Mouse (Mus musculus) limb, embryonic 14.5 days (tissue): ENCODE data around the gene Xkr8. TPM values are rescaled to one million over a fixed set of nuclear protein-coding genes. Genes with fewer than 3 reads are reported as not detected.

Source experiments
- ATAC-seq: fragments of 200-750 bp; cut with Nextera tagmentation; 2 replicates; pipeline ENCODE4 v1.8.0; 2017; ENCODE audit warnings: low read depth, moderate number of reproducible peaks, moderate TSS enrichment; ENCODE audit not compliant: low FRiP score
- DNase-seq: peaks from one replicate; pipeline ENCODE4 v3.0.0-alpha.2; 2015; ENCODE audit warnings: low spot score
- H3K27ac ChIP-seq: fragments of 300-500 bp; sonication (generic); replicated peaks from 2 replicates; pipeline ENCODE4 v1.5.1; 2014; ENCODE audit warnings: low read depth, mild to moderate bottlenecking, low read length, moderate library complexity, mixed read lengths
- H3K27me3 ChIP-seq: fragments of 300-500 bp; sonication (generic); 2 replicates; pipeline ENCODE4 v1.6.1; 2014; ENCODE audit warnings: low read length, mixed read lengths; ENCODE audit not compliant: control insufficient read depth, insufficient read depth
- H3K36me3 ChIP-seq: fragments of 300-500 bp; sonication (generic); 2 replicates; pipeline ENCODE4 v1.6.1; 2014; ENCODE audit warnings: mild to moderate bottlenecking, low read length, moderate library complexity, mixed read lengths; ENCODE audit not compliant: control insufficient read depth, insufficient read depth
- H3K4me1 ChIP-seq: fragments of 300-500 bp; sonication (generic); 2 replicates; pipeline ENCODE4 v1.6.1; 2014; ENCODE audit warnings: antibody characterized with exemption, low read length, mixed read lengths; ENCODE audit not compliant: control insufficient read depth, insufficient read depth
- H3K4me2 ChIP-seq: fragments of 300-500 bp; sonication (generic); replicated peaks from 2 replicates; pipeline ENCODE4 v1.6.1; 2014; ENCODE audit warnings: low read depth, mild to moderate bottlenecking, low read length, moderate library complexity; ENCODE audit not compliant: severe bottlenecking
- H3K4me3 ChIP-seq: fragments of 300-500 bp; sonication (generic); replicated peaks from 2 replicates; pipeline ENCODE4 v1.5.1; 2014; ENCODE audit warnings: low read length
- H3K9ac ChIP-seq: fragments of 300-500 bp; sonication (generic); 2 replicates; pipeline ENCODE4 v1.6.1; 2014; ENCODE audit warnings: mild to moderate bottlenecking, low read depth, low read length, moderate library complexity; ENCODE audit not compliant: severe bottlenecking
- H3K9me3 ChIP-seq: fragments of 300-500 bp; sonication (generic); 2 replicates; pipeline ENCODE4 v1.6.1; 2016; ENCODE audit warnings: low read length; ENCODE audit not compliant: control insufficient read depth
- POLR2A ChIP-seq: fragments of 200-500 bp; IDR thresholded peaks from 2 replicates; pipeline ENCODE4 v1.8.0; 2012; ENCODE audit warnings: inconsistent platforms, mild to moderate bottlenecking, moderate library complexity, borderline replicate concordance; ENCODE audit not compliant: insufficient read depth, insufficient read length; ENCODE audit errors: extremely low read depth
- WGBS: fragments of 180-500 bp; shearing (Covaris S2); extraction: QIAGEN DNeasy Blood & Tissue Kit; methylation state at CpG from one replicate; pipeline ENCODE4 v1.1.7; 2014; 5-methylcytosine and 5-hydroxymethylcytosine counted together
- polyA plus RNA-seq, 2 experiments: library from polyadenylated mRNA; depleted of rRNA in 1 of 2; stranded (reverse) in 1 of 2; unstranded in 1 of 2; fragments of >200 nt; fragmentation: Nextera tagmentation in 1 of 2; extraction: Ambion mirVana in 1 of 2; gene quantifications; 2 replicates each; pipeline versions ENCODE4 v1.2.1 to v1.2.3; 2012 to 2014

Xkr8 gene
- polyA plus RNA-seq, 2 experiments, result 8.0 to 9.9 TPM

DNA sequence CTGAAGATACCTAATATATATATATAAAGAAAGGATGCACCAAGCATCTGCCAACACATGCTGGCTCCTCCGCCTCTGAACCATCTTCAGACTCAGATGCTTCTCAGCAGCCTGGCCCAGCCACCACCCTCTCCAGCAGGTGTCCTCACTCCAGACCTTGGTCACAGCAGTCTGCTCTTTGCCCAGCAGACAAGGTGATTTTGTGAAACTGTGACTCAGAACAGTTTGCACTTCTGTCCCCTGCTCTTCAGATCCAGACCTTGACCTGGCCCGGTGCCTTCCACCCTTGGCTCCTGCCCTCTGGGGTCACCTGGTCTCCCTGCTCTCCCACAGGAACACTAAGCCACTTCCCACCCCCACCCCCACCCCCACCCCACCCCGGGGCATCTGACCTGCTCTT, 3.5 kb upstream of the Xkr8 start:
- no peak for ATAC-seq
- WGBS, result 58% methylated on average over 3 of the region's 3 CpGs
- Histone ChIP-seq H3K9ac (no peak overlapping the region), H3K36me3 (no peaks in the 10 kb centered on the region), H3K9me3 (no peaks in the 10 kb centered on the region), H3K4me2 (no peak overlapping the region), H3K27ac (no peak overlapping the region), H3K4me3 (no peak overlapping the region), H3K4me1 (peaks cover 6% of the 10 kb centered on the region; the same call in 1 of the 2 replicates), H3K27me3 (no peaks in the 10 kb centered on the region)
- no peak for DNase-seq
- no peak for TF ChIP-seq POLR2A

DNA sequence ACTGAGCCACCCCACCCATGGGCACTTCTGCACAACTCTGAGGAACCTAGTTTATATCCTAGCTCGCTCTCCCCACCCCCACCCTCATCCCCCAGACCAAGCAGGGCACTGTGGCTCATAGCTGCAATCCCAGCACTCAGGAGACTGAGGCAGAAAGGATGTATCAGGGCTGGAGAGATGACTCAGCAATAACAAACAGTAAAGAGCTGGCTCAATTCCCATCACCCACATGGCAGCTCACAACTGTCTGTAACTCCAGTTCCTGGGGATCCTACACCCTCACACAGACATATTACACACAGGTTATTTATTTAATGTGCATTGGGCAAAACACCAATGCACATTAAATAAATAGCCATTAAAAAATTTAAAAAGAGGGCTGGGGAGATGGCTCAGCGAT, 3.0 kb upstream of the Xkr8 start:
- Histone ChIP-seq H3K4me2 (no peak overlapping the region), H3K27ac (no peak overlapping the region), H3K27me3 (no peaks in the 10 kb centered on the region), H3K4me1 (peaks cover 6% of the 10 kb centered on the region; the same call in 1 of the 2 replicates), H3K36me3 (no peaks in the 10 kb centered on the region), H3K4me3 (no peak overlapping the region), H3K9ac (no peak overlapping the region), H3K9me3 (no peaks in the 10 kb centered on the region)
- DNase-seq, result no peak
- WGBS, result 77% methylated on average over 2 of the region's 2 CpGs
- no peak for ATAC-seq
- TF ChIP-seq POLR2A, result no peak

DNA sequence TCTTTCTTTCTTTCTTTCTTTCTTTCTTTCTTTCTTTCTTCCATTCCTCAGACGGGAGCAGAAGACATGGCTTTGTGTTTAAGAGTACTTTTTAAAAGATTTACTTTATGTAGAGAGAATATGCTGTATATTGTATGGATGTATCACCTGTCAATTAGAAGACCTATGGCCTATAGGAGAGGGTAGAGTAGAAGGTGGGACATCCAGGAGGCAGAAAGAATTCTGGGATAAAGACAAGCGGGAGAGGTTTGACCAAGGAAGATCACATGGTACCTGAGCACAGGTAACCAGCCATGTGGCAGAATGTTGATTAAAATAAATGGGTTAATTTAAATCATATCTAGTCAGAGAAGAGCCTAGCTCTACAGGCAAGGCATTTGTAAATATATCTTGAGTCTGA, 2.4 kb upstream of the Xkr8 start:
- TF ChIP-seq POLR2A, result no peak
- 89% methylated on average over 2 of the region's 2 CpGs for WGBS
- Histone ChIP-seq H3K9me3 (no peaks in the 10 kb centered on the region), H3K9ac (no peak overlapping the region), H3K4me1 (peaks cover 6% of the 10 kb centered on the region; the same call in 1 of the 2 replicates), H3K4me3 (no peak overlapping the region), H3K36me3 (no peaks in the 10 kb centered on the region), H3K27ac (no peak overlapping the region), H3K27me3 (no peaks in the 10 kb centered on the region), H3K4me2 (no peak overlapping the region)
- DNase-seq, result no peak
- ATAC-seq, result no peak

DNA sequence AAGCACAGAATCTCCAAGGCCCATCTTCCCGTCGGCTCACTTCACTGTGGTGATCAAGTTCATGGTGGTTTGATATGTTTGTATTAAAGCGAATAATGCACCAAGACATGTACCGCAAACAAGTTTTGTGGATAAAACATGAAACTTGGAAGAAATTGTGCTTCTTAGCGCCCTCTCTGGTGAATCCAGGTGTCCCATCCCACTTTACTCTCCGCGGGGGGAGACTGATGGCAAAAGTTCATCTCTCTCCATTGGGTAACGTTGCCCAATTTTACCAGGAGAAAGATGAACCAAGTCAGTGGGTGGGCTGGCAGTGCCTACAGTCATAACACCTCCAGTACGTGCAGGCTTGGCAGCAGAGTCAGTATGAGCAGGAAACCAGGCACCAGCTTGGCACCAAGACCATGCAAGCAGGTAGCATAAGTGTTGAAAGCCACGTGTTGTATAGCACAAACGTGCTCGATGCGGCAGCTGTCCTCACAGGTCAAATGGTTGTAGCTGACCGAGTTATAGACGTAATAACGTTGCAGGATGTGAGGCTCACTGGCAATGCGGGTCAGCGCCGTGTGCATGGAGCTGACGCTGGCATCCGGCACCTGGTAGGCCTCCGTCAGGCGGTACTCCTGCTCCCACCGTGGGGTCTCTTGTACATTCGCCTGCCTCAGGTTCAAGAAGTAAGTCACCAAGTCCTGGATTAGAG, 875 bp upstream of the Xkr8 start:
- 0 out of 2 replicates have a peak, but pooled peaks cover under 1% of the 10 kb centered on the region for H3K36me3 ChIP-seq
- 94% methylated on average over 25 of the region's 25 CpGs for WGBS
- H3K4me2 ChIP-seq, result no peak overlapping the region
- H3K27me3 ChIP-seq, result no peaks in the 10 kb centered on the region
- H3K9me3 ChIP-seq, result no peaks in the 10 kb centered on the region
- peaks cover 6% of the 10 kb centered on the region; the same call in 1 of the 2 replicates for H3K4me1 ChIP-seq
- no peak for TF ChIP-seq POLR2A
- no peak overlapping the region for H3K4me3 ChIP-seq
- H3K9ac ChIP-seq, result no peak overlapping the region
- ATAC-seq (no peak), DNase-seq (no peak)
- H3K27ac ChIP-seq, result no peak overlapping the region

DNA sequence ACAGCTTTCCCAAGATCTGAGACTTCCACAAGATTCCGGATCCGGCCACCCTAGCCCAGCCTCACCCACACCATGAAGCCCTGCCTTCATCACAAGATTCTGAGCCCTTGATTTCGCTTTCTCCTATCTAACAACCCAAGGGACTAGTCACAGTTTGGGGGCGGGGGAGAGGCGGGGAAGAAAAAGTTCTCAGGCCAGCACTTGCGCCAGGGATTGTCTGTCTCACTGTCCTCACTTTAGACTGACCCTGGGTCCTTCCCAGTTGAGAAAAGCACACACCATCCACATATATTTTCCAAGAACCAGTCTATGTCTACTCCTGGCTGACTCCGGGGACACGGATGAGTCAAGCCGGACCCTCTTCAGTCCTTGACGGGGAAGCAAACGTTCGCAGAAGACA, 730 bp downstream of the Xkr8 start:
- no peak for DNase-seq
- no peak for ATAC-seq
- WGBS, result 60% methylated on average over 12 of the region's 12 CpGs
- peak overlapping the region; percentile 84 for H3K4me2 ChIP-seq
- no peak overlapping the region for H3K27ac ChIP-seq
- TF ChIP-seq POLR2A, result no peak
- no peaks in the 10 kb centered on the region for H3K27me3 ChIP-seq
- peaks cover 6% of the 10 kb centered on the region; the same call in 1 of the 2 replicates for H3K4me1 ChIP-seq
- H3K9me3 ChIP-seq, result no peaks in the 10 kb centered on the region
- peaks cover 11% of the 10 kb centered on the region; the same call in 1 of the 2 replicates for H3K36me3 ChIP-seq
- H3K9ac ChIP-seq, result peak overlapping the region; percentile 60
- peak overlapping the region; percentile 61 for H3K4me3 ChIP-seq
